Mouse (Mus musculus): ENCODE results near the gene Canx.

DNA sequence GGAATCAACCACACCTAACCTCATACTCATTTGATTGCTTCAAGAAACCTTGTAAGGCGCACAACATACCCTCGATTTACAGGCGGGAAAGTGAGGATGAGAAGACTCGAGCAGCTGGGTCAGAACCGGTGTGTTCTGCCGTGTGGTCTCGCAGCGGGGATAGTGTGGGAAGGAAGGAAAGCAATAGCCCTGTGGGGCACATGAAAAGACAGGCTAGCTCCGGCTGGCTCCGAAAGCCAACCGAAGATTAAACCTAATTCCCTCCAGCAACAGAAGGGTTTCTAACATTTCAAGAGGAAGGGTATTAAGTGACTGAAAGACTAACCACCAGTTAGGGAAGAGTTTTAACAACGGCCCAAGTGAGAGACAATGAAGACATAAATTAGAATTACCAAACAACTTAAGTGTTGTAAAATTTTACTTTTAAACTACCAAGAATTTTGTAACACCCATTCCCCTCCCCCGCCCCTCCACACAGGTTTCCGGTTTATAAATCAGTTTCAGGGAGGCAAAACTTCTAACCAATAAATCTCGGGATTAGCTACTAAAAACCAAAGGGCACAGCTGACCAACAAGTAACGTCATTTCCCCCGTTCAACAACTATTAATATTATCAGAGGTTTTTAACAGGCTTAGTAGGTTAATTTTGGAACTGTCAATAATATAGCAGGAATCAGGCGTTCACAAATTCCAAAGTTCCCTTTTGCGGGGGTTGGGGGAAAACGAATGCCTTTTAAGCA lies 34.8 kb downstream of the Canx start:
- TF ChIP-seq CTCF (IDR thresholded peaks at IDR 0.05; ENCODE audit: low read depth) (no peak), EP300 (IDR thresholded peaks at IDR 0.05; ENCODE audit: low read depth) (0 out of 2 replicates have a peak, but pooled peaks have one; percentile 14)

All from liver, postnatal 0 days (tissue).